Mouse (Mus musculus): ENCODE data around the gene Ube2l6.

- no peak for TF ChIP-seq CTCF (IDR thresholded peaks at IDR 0.05; ENCODE audit: control insufficient read depth, insufficient read depth, low read length)
- TF ChIP-seq POLR2A (IDR thresholded peaks at IDR 0.05; ENCODE audit: borderline replicate concordance, control insufficient read depth, low read depth, low read length) = no peak
Observed at GRCm38 (mm10) chr2:84760777-84761176, 37.9 kb upstream of the Ube2l6 start.
